Mouse (Mus musculus): ENCODE measurements around the gene Rell1. TPM values are rescaled to one million over a fixed set of nuclear protein-coding genes. Genes with fewer than 3 reads are reported as not detected.

Gene Rell1
- total RNA-seq, 1 experiment from 2014 or later: 18.0 TPM

DNA sequence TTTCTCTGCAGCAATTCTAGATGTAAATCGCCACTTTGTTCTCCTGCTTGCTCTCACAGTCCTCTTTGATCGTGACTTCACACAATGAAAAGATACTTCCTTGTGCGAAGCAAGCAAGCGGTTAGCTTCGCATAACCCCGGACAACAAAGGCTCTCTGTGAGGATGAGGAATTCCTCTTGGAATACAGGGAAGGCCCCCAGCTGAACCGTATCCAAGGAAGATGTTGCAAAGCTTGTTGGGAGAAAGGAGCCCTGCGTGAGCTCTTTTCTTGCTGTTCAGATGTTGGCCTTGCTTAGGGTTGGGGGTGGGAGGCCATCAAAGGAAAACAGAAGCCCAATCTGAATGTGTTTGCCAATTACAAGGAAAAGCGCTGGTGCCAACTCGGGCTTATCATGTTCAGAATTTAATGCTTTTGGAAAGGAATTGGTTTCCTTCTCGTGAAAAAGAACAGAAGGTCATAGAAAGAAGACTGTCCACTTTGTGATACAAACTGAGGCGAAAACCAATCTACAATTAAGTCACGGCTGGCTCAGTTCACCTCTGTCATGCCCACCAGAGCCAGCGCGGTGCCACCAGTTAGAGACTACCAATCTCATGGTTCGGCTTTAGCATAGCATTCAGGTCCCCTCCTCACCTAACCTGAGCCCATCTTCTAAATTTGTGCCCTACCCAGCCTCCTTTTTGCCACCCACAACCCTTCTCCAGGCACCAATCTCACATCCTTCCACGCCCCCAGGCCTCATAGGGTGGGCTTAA, 96.3 kb downstream of the Rell1 start:
- ATAC-seq (replicated peaks in 1 of 2; ENCODE audit: insufficient read depth in 1 of 2, low FRiP score in 2 of 2, low TSS enrichment in 1 of 2, low read depth in 1 of 2, poor library complexity in 2 of 2, severe bottlenecking in 2 of 2): no peak

DNA sequence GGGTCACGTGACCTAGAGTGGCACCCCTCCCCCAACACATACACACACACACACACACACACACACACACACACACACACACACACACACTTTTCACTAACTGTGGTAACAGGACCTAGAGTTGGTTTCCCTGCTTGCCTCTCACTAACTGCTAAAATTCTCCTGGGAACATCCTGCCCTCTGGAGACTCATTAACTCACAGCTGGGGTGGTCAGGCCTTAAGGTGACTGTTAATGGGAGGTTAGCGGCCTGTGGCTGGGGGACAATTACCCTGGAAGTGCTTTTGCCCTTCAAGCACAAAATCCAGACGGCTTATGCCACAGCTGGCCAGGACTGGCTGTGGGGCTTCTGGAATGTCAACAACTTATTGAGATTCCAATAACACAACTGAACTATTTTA, 101.3 kb downstream of the Rell1 start:
- ATAC-seq (replicated peaks in 1 of 2; ENCODE audit: insufficient read depth in 1 of 2, low FRiP score in 2 of 2, low TSS enrichment in 1 of 2, low read depth in 1 of 2, poor library complexity in 2 of 2, severe bottlenecking in 2 of 2): no peak

GRCm38 (mm10) chr5:63858901-63859300, 109.8 kb downstream of the Rell1 start:
- ATAC-seq (replicated peaks in 1 of 2; ENCODE audit: insufficient read depth in 1 of 2, low FRiP score in 2 of 2, low TSS enrichment in 1 of 2, low read depth in 1 of 2, poor library complexity in 2 of 2, severe bottlenecking in 2 of 2): no peak

Other genes starting within 250 kb of the Rell1 start
- gene 0610040J01Rik, start 156.5 kb downstream of the Rell1 start, total RNA-seq (2017): 1.9 TPM in 1 of 2 replicates, not detected in the other
- 33.4 and 35.9 TPM in 2 replicates for gene Pgm2, start 124.1 kb upstream of the Rell1 start, total RNA-seq (2017)
- gene Tbc1d1, start 187.4 kb upstream of the Rell1 start, total RNA-seq (2017): 27.3 and 31.5 TPM in 2 replicates

All from hematopoietic stem cell, adult 5-6 weeks (primary cell).